Mouse (Mus musculus) cerebellum, adult 2 months (tissue): ENCODE measurements at regions not wholly inside any gene's neighbourhood (a gene's known extent, or its start where the extent isn't known, plus 50 kb on each side); places are given as distances from the start of the nearest gene placed in this dataset.

ENCODE experiments used
- CTCF ChIP-seq: fragments of 200-500 bp; IDR thresholded peaks from 2 replicates; pipeline ENCODE4 v1.5.1; 2011; ENCODE audit warnings: low read depth, mild to moderate bottlenecking, control low read depth, low read length, moderate library complexity, borderline replicate concordance; ENCODE audit not compliant: insufficient read depth
- POLR2A ChIP-seq: fragments of 200-500 bp; IDR thresholded peaks from 2 replicates; pipeline ENCODE4 v1.6.1; 2011; ENCODE audit warnings: low read length, control low read depth, borderline replicate concordance; ENCODE audit not compliant: insufficient read depth

GRCm38 (mm10) chr12:109864826-109865225 is 264.7 kb upstream of the Rtl1 start:
- TF ChIP-seq POLR2A, result no peak
- TF ChIP-seq CTCF, result no peak
